Mouse (Mus musculus): ENCODE measurements at regions not wholly inside any gene's neighbourhood (a gene's known extent, or its start where the extent isn't known, plus 50 kb on each side); places are given as distances from the start of the nearest gene placed in this dataset.

- no peak for DNase-seq
Measured at GRCm38 (mm10) chr2:28352903-28353302, 93.7 kb upstream of the Ppp1r26 start.

GRCm38 (mm10) chr2:28362199-28362598 lies 84.4 kb upstream of the Ppp1r26 start:
- no peak for DNase-seq

GRCm38 (mm10) chr2:28364623-28365022 lies 82.0 kb upstream of the Ppp1r26 start:
- no peak for DNase-seq

- DNase-seq, result no peak
Measured at GRCm38 (mm10) chr2:28365756-28366155, 80.8 kb upstream of the Ppp1r26 start.

- DNase-seq, result peak; percentile 69
Measured at GRCm38 (mm10) chr2:28374838-28375237, 71.8 kb upstream of the Ppp1r26 start.

GRCm38 (mm10) chr2:28377948-28378822 lies 68.4 kb upstream of the Ppp1r26 start:
- DNase-seq, result peak; percentile 72

- no peak for DNase-seq
Measured at GRCm38 (mm10) chr2:28382051-28382802, 64.4 kb upstream of the Ppp1r26 start.

- no peak for DNase-seq
Measured at GRCm38 (mm10) chr2:28384875-28385274, 61.7 kb upstream of the Ppp1r26 start.

GRCm38 (mm10) chr2:28386784-28387183 lies 59.8 kb upstream of the Ppp1r26 start:
- no peak for DNase-seq

- DNase-seq, result no peak
Measured at GRCm38 (mm10) chr2:28387422-28387836, 59.2 kb upstream of the Ppp1r26 start.

GRCm38 (mm10) chr2:28387926-28388325 lies 58.7 kb upstream of the Ppp1r26 start:
- no peak for DNase-seq

GRCm38 (mm10) chr2:28389703-28390102 lies 56.9 kb upstream of the Ppp1r26 start:
- no peak for DNase-seq

- DNase-seq, result no peak
Measured at GRCm38 (mm10) chr2:28395391-28395790, 51.2 kb upstream of the Ppp1r26 start.

Data from liver (tissue).